Mouse (Mus musculus): Measurements from ENCODE around the gene Ttn. TPM values are rescaled to one million over a fixed set of nuclear protein-coding genes. Genes with fewer than 3 reads are reported as not detected.

Ttn gene
- total RNA-seq, 2 experiments from 2014 or later: 4,187 to 4,191 TPM

GRCm38 (mm10) chr2:76674725-76675427, 307.5 kb downstream of the Ttn start, which contains the start of gene Plekha3:
Gene Plekha3 (plus strand): TSS chr2:76675281.
- DNase-seq: peak; percentile 86
- intact Hi-C loops (cut with DNase I; ENCODE audit: low total_unique reads): no loop called here

GRCm38 (mm10) chr2:76673472-76674081, 308.8 kb downstream of the Ttn start:
- intact Hi-C loops (cut with DNase I; ENCODE audit: low total_unique reads): no loop called here
- DNase-seq: peak; percentile 27

GRCm38 (mm10) chr2:76672966-76673392, 309.4 kb downstream of the Ttn start, which contains the start of gene Fkbp7:
Gene Fkbp7 (minus strand): TSS chr2:76673116.
- intact Hi-C loops (cut with DNase I; ENCODE audit: low total_unique reads): no loop called here

GRCm38 (mm10) chr2:76672134-76672745, 310.1 kb downstream of the Ttn start:
- intact Hi-C loops (cut with DNase I; ENCODE audit: low total_unique reads): no loop called here

More at GRCm38 (mm10) chr2:76672966-76673392, 309.4 kb downstream of the Ttn start, which contains the start of gene Fkbp7:
- peak; percentile 86 for DNase-seq

GRCm38 (mm10) chr2:76671641-76672040, 310.7 kb downstream of the Ttn start:
- intact Hi-C loops (cut with DNase I; ENCODE audit: low total_unique reads): no loop called here
- DNase-seq: no peak

More at GRCm38 (mm10) chr2:76672134-76672745, 310.1 kb downstream of the Ttn start:
- DNase-seq: no peak

GRCm38 (mm10) chr2:76667200-76667599, 315.1 kb downstream of the Ttn start:
- no peak for DNase-seq
- intact Hi-C loops (cut with DNase I; ENCODE audit: low total_unique reads): no loop called here

GRCm38 (mm10) chr2:76665531-76665930, 316.8 kb downstream of the Ttn start:
- DNase-seq: no peak

GRCm38 (mm10) chr2:76659419-76659818, 322.9 kb downstream of the Ttn start:
- DNase-seq: no peak
- intact Hi-C loops (cut with DNase I; ENCODE audit: low total_unique reads): no loop called here

More at GRCm38 (mm10) chr2:76665531-76665930, 316.8 kb downstream of the Ttn start:
- intact Hi-C loops (cut with DNase I; ENCODE audit: low total_unique reads): no loop called here

GRCm38 (mm10) chr2:76658551-76658950, 323.8 kb downstream of the Ttn start:
- intact Hi-C loops (cut with DNase I; ENCODE audit: low total_unique reads): no loop called here
- DNase-seq: no peak

GRCm38 (mm10) chr2:76655982-76656381, 326.4 kb downstream of the Ttn start:
- DNase-seq: no peak
- intact Hi-C loops (cut with DNase I; ENCODE audit: low total_unique reads): no loop called here

- intact Hi-C loops (cut with DNase I; ENCODE audit: low total_unique reads): no loop called here
- no peak for DNase-seq
These were observed 326.9 kb downstream of the Ttn start for GRCm38 (mm10) chr2:76655444-76655843.

- intact Hi-C loops (cut with DNase I; ENCODE audit: low total_unique reads): no loop called here
- no peak for DNase-seq
These were observed 327.7 kb downstream of the Ttn start for GRCm38 (mm10) chr2:76654646-76655045.

Other genes with a start within 250 kb of the Ttn start
- gene Ccdc141, start 188.1 kb upstream of the Ttn start, total RNA-seq (2021): 10 to 100 TPM; 26.7 to 35.0 TPM

All from gastrocnemius, postnatal 14 days (tissue).